Mouse (Mus musculus) heart, embryonic 15.5 days (tissue): ENCODE measurements around the gene Srgap3. TPM values are rescaled to one million over a fixed set of nuclear protein-coding genes. Genes with fewer than 3 reads are reported as not detected.

Experiments
- ATAC-seq: fragments of 200-750 bp; cut with Nextera tagmentation; replicated peaks from 2 replicates; pipeline ENCODE4 v1.8.0; 2017; ENCODE audit warnings: low read depth, moderate TSS enrichment; ENCODE audit not compliant: insufficient number of reproducible peaks, insufficient read depth, low FRiP score
- H3K27ac ChIP-seq: fragments of 300-500 bp; sonication (generic); 2 replicates; pipeline ENCODE4 v1.5.1; 2015; ENCODE audit warnings: mild to moderate bottlenecking, inconsistent platforms
- H3K27me3 ChIP-seq: fragments of 300-500 bp; sonication (generic); 2 replicates; pipeline ENCODE4 v1.6.1; 2015; ENCODE audit warnings: inconsistent platforms
- H3K36me3 ChIP-seq: fragments of 300-500 bp; sonication (generic); 2 replicates; pipeline ENCODE4 v1.6.1; 2015; ENCODE audit warnings: mild to moderate bottlenecking, inconsistent platforms
- H3K4me1 ChIP-seq: fragments of 300-500 bp; sonication (generic); replicated peaks from 2 replicates; pipeline ENCODE4 v1.6.1; 2015; ENCODE audit warnings: inconsistent platforms
- H3K4me2 ChIP-seq: fragments of 300-500 bp; sonication (generic); 2 replicates; pipeline ENCODE4 v1.6.1; 2015; ENCODE audit warnings: inconsistent platforms, mild to moderate bottlenecking, moderate library complexity
- H3K4me3 ChIP-seq: fragments of 300-500 bp; sonication (generic); 2 replicates; pipeline ENCODE4 v1.5.1; 2015; ENCODE audit warnings: mild to moderate bottlenecking, inconsistent platforms
- H3K9ac ChIP-seq: fragments of 300-500 bp; sonication (generic); 2 replicates; pipeline ENCODE4 v1.6.1; 2015; ENCODE audit warnings: mild to moderate bottlenecking, inconsistent platforms
- H3K9me3 ChIP-seq: fragments of 300-500 bp; sonication (generic); replicated peaks from 2 replicates; pipeline ENCODE4 v1.6.1; 2016; ENCODE audit warnings: inconsistent platforms
- WGBS: fragments of 180-500 bp; shearing (Covaris S2); methylation state at CpG from one replicate; pipeline ENCODE4 v1.1.7; 2015; ENCODE audit warnings: mixed read lengths; 5-methylcytosine and 5-hydroxymethylcytosine counted together
- polyA plus RNA-seq: library from polyadenylated mRNA; unstranded; fragments of >200 nt; fragmentation: Nextera tagmentation; extraction: Ambion mirVana; gene quantifications from 2 replicates; pipeline ENCODE4 v1.2.1, GENCODE M21; 2015

Srgap3 gene
- polyA plus RNA-seq, 1 experiment from 2014 or later, result 1.0 TPM

DNA sequence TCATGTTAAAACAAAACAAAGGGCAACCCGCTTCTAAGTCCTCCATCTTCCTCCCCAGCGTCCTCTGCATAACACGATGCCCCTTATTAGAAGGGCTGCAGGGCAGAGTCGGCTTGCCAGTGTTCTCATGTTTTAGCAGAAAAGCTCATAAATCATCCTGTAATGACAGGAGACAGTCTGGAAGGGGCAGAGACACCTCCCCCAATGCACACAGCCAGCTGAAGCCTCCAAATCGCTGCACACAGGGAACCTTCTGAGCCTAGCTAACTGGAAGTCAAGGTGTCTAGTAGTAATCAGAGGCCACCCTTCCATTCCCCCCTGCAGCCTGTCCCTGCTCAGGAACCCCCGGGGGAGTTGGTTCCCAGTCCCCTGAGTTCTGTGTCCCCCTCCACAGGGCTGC is 113.3 kb downstream of the Srgap3 start:
- H3K4me3 ChIP-seq, result no peak overlapping the region
- ATAC-seq, result no peak
- H3K36me3 ChIP-seq, result no peaks in the 10 kb centered on the region
- H3K9me3 ChIP-seq, result no peaks in the 10 kb centered on the region
- 43% methylated on average over 6 of the region's 6 CpGs for WGBS
- H3K27ac ChIP-seq, result no peak overlapping the region
- no peak overlapping the region for H3K9ac ChIP-seq
- H3K4me2 ChIP-seq, result no peak overlapping the region
- H3K4me1 ChIP-seq, result no peaks in the 10 kb centered on the region
- H3K27me3 ChIP-seq, result no peaks in the 10 kb centered on the region

DNA sequence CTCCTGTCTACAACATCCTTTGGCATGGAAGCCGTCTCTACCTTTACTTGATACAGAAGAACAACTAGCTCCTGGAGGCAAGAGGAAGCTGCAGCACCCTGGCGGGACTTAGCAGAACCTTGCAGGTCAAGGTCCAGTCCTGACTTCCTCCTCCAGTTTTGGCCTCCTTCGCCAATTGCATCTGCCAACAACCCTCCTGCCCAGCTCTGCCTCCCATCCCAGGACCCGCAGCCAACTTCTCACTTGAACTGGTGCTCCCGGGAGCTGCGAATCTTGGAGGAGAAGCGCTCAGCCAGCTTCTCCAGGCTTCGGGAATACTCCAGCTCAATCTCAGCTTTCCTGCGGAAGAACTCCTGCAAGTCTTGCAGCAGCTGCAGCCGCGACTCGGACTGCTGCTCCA is 117.9 kb downstream of the Srgap3 start:
- Histone ChIP-seq H3K9me3 (no peaks in the 10 kb centered on the region), H3K4me3 (no peak overlapping the region), H3K27me3 (no peaks in the 10 kb centered on the region), H3K27ac (no peak overlapping the region), H3K36me3 (no peaks in the 10 kb centered on the region), H3K9ac (no peak overlapping the region), H3K4me2 (no peak overlapping the region), H3K4me1 (no peaks in the 10 kb centered on the region)
- ATAC-seq, result no peak
- WGBS, result 75% methylated on average over 12 of the region's 12 CpGs

DNA sequence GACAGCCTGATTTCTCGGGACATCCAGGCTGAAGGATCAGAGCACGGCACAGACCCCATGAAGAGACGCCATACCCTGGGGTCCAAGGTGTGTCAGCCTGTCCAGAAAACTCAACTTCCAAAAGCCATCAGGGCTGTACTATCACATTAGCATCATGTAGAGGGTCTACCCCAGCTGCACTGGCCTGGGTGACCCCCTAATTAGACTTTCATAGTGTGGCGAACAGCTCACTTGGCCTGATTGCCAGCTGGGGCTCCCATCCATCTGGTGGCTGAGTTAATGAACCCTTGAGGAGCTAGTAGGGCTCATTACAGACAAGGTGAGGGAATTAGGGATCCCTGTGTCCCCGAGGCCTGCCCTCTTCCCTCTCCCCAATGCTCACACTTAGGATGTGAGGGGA is 118.6 kb downstream of the Srgap3 start:
- no peak for ATAC-seq

DNA sequence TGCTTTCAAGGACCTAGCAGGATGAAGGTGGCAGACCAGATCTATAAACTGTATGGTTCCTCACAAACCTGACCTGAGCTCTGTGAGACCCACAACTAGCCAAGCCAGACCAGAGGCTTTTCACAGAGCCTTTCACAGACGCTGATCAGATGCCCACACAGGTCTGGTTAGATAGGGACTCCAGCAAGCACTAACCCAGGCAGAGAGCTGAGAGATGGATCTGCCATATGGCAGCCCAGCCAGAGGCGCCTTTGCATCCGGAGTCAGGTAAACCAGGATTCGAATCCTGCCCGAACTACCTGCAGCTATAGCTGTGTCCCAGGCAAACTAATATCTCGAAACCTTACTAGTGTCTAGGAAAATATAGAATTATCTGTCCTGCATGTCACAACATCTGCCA is 121.4 kb downstream of the Srgap3 start:
- no peak for ATAC-seq

More for the DNA sequence above, 118.6 kb downstream of the Srgap3 start:
- H3K9me3 ChIP-seq, result no peaks in the 10 kb centered on the region
- no peaks in the 10 kb centered on the region for H3K4me1 ChIP-seq
- no peak overlapping the region for H3K4me3 ChIP-seq
- H3K36me3 ChIP-seq, result no peaks in the 10 kb centered on the region
- WGBS, result 76% methylated on average over 5 of the region's 5 CpGs
- peaks cover 2% of the 10 kb centered on the region; the same call in 1 of the 2 replicates for H3K27me3 ChIP-seq
- no peak overlapping the region for H3K4me2 ChIP-seq
- H3K9ac ChIP-seq, result no peak overlapping the region
- no peak overlapping the region for H3K27ac ChIP-seq

DNA sequence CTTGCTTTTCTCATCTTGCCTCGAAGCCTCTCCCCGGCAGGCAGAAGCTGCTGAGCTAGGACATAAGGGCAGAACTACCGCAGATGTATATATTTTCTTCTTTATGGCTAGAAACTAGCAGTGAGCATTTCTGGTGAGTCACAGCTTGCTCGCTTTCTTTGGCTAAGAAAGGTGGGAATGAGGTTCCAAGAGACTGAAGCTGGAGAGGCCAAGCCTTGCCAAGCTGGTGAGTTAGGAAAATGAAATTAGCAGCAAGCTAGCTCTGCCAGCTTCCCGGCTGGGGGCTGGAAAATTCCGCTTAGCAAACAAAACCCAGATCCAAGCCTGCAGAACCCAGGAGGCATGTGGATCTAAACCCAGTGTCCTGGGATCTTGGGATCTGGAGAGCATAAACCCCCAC is 124.0 kb downstream of the Srgap3 start:
- Histone ChIP-seq H3K27ac (no peak overlapping the region), H3K27me3 (peaks cover 4% of the 10 kb centered on the region; the same call in 1 of the 2 replicates), H3K4me2 (no peak overlapping the region), H3K4me1 (no peaks in the 10 kb centered on the region), H3K9ac (no peak overlapping the region), H3K4me3 (no peak overlapping the region), H3K36me3 (no peaks in the 10 kb centered on the region), H3K9me3 (no peaks in the 10 kb centered on the region)
- WGBS, result 78% methylated on average over 6 of the region's 6 CpGs
- no peak for ATAC-seq

More for the DNA sequence above, 121.4 kb downstream of the Srgap3 start:
- Histone ChIP-seq H3K4me2 (no peak overlapping the region), H3K9ac (no peak overlapping the region), H3K27me3 (peaks cover 4% of the 10 kb centered on the region; the same call in 1 of the 2 replicates), H3K9me3 (no peaks in the 10 kb centered on the region), H3K27ac (no peak overlapping the region), H3K36me3 (no peaks in the 10 kb centered on the region), H3K4me1 (no peaks in the 10 kb centered on the region), H3K4me3 (no peak overlapping the region)
- 83% methylated on average over 6 of the region's 6 CpGs for WGBS

DNA sequence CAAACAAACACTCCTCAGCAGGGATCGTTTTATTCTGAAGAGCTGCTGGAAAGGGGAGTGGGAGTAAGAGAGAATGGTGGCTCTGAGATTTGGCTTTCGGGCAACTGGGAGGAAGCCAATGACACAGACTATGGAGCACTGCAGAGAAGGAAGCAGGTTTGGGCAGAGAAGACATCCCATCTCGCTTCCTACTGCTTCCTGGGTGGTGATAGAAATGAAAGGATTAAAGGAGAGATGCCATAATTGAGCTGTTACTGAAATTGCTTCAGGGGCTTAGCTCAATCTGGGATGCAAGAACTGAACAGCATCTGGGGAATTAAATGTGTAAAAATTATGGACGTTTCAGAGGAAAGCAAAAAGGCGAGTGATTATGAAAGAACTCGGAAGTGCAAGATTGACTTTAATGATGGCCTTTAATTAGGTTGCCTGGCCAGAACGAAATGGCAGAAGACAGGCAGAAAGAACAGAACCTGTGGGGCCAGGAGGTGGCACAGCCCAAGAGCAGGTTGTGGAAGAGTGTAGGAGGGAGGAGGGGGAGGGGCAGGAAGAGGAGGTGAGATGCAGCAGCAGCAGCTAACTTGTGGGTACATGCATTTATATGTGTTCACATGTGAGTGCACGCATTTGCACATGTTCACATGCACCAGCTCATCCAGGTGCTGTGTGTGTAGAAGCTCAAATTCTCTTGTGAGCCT is 126.6 kb downstream of the Srgap3 start:
- WGBS, result 72% methylated on average over 8 of the region's 8 CpGs
- no peak overlapping the region for H3K4me3 ChIP-seq

DNA sequence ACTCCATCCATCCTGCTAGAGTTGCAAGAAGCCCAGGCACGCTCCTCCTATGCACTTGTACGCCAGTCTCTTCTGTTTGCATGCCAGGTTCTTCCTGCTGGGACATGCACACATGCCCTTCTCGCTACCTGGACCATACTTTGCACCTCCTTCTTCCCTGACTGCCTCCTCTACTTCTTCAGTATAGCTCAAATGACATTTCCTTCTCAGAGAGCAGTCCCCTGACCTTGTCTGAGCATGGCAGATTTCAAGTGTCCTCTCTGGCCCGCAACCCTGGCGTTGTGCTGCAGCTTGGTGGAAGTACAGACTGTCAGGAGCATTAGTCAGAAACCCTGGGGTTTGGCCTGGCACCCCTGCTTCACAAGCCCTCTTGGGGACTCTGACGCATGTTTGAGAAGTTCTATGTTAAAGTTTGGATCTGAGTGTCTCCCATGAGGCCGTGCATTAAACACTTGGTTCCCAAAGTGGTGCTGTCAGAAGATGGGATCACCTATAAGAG is 128.6 kb downstream of the Srgap3 start:
- Histone ChIP-seq H3K9me3 (no peaks in the 10 kb centered on the region), H3K4me1 (no peaks in the 10 kb centered on the region), H3K27ac (no peak overlapping the region), H3K36me3 (no peaks in the 10 kb centered on the region), H3K4me3 (no peak overlapping the region), H3K9ac (no peak overlapping the region), H3K4me2 (no peak overlapping the region), H3K27me3 (peaks cover 2% of the 10 kb centered on the region; the same call in 1 of the 2 replicates)
- 76% methylated on average over 7 of the region's 7 CpGs for WGBS
- ATAC-seq, result no peak

More for the DNA sequence above, 126.6 kb downstream of the Srgap3 start:
- no peak for ATAC-seq
- Histone ChIP-seq H3K4me1 (no peaks in the 10 kb centered on the region), H3K9ac (no peak overlapping the region), H3K27me3 (peaks cover 4% of the 10 kb centered on the region; the same call in 1 of the 2 replicates), H3K9me3 (no peaks in the 10 kb centered on the region), H3K4me2 (no peak overlapping the region), H3K27ac (no peak overlapping the region), H3K36me3 (no peaks in the 10 kb centered on the region)

DNA sequence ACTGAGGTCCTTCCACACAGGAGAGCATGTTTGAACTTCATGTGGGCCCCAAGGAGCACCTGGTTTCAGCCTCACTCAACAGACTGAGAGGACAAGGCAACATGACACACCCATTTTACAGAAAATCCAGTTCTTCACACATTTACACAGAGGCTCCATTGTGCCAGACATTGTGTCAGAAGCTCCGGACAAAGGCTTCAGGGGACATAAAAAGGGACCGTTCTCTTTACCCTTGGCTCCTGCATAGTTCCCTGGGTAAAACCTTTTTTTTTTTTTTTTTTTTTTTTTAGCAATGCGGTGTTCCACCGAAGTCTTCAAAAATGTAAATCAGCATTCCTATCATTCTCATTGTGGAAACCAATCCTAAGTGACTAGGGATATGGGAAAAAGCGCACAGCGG is 131.5 kb downstream of the Srgap3 start:
- no peak for ATAC-seq
- Histone ChIP-seq H3K9me3 (no peaks in the 10 kb centered on the region), H3K4me1 (no peaks in the 10 kb centered on the region), H3K4me2 (no peak overlapping the region), H3K36me3 (no peaks in the 10 kb centered on the region), H3K27ac (no peak overlapping the region), H3K27me3 (no peaks in the 10 kb centered on the region), H3K4me3 (no peak overlapping the region), H3K9ac (no peak overlapping the region)
- WGBS, result 70% methylated on average over 6 of the region's 6 CpGs

DNA sequence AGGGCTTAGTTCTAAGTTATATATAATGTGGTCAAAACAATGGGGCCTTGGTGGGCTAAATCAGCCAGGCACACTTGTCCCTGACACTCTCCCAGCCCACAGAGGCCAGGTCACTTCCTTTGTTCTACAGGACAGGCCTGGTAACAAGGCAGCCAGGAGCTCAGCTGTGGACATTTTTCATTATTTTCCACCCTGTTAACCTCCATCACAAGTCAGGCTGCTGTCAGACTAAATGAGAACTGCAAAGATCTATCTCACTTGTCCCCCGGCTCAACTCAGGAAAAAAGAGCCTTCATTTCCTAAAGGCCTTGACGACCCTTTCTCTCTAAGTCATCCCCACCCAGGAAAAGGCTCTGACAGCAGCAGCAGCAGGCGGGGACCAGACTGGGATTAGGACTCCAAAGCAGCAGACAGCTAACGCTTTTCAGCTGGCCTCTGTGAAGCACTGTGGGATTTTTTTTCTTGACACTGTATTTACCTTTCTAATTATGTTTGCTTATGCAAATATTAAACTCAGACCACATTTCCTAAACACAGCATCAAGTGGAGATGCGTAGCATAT is 132.5 kb downstream of the Srgap3 start:
- no peak for ATAC-seq
- Histone ChIP-seq H3K4me2 (no peak overlapping the region), H3K4me1 (no peaks in the 10 kb centered on the region), H3K4me3 (no peak overlapping the region), H3K9me3 (no peaks in the 10 kb centered on the region), H3K27me3 (no peaks in the 10 kb centered on the region), H3K36me3 (no peaks in the 10 kb centered on the region), H3K9ac (no peak overlapping the region), H3K27ac (no peak overlapping the region)
- 49% methylated on average over 5 of the region's 5 CpGs for WGBS

DNA sequence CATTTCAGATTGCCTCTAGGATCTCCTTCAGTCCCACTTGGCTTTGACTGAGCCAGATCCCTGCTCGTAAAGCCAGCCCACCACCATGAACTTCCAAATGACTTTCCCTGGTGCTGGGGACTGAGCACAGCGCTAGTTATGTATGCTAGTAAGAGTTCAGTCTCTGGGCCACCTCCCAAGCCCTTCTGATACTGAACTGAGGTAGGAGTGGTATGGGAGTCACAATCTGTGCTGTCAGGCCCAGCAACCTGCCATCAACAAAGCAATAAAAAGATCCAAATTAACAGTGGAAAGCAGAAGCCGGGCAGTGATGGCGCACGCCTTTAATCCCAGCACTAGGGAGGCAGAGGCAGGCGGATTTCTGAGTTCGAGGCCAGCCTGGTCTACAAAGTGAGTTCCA is 134.2 kb downstream of the Srgap3 start:
- H3K9me3 ChIP-seq, result no peaks in the 10 kb centered on the region

DNA sequence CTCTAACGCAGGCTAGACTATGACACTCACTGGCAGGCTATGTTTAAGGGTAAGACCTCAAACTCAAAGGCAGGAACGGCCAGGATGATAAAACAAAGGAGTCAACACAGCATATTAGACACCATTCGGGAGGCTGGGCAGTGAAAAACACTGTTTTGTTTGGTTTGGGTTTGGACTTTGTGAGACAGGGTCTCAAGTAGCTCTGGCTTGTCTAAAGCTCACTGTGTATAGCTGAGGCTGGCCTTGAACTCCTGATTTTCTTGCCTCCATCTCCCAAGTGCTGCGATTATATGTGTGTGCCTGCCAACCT is 136.6 kb downstream of the Srgap3 start:
- Histone ChIP-seq H3K36me3 (no peaks in the 10 kb centered on the region), H3K4me1 (no peaks in the 10 kb centered on the region), H3K27ac (no peak overlapping the region), H3K27me3 (no peaks in the 10 kb centered on the region), H3K9ac (no peak overlapping the region), H3K4me3 (no peak overlapping the region), H3K4me2 (no peak overlapping the region), H3K9me3 (no peaks in the 10 kb centered on the region)
- ATAC-seq, result no peak
- 78% methylated on average over 4 of the region's 4 CpGs for WGBS

More for the DNA sequence above, 134.2 kb downstream of the Srgap3 start:
- H3K27me3 ChIP-seq, result no peaks in the 10 kb centered on the region
- no peak overlapping the region for H3K9ac ChIP-seq
- ATAC-seq, result no peak
- H3K27ac ChIP-seq, result no peak overlapping the region
- H3K36me3 ChIP-seq, result no peaks in the 10 kb centered on the region
- no peak overlapping the region for H3K4me3 ChIP-seq
- no peaks in the 10 kb centered on the region for H3K4me1 ChIP-seq
- H3K4me2 ChIP-seq, result no peak overlapping the region
- WGBS, result 90% methylated on average over 7 of the region's 7 CpGs
